Mouse (Mus musculus) C2C12 (cell line): Measurements from ENCODE around the gene Gm27027.

Experiments used
- CTCF ChIP-seq: IDR thresholded peaks from one replicate; pipeline ENCODE4 v1.5.1; 2011; ENCODE audit not compliant: control insufficient read depth, insufficient read depth, insufficient read length
- MAX ChIP-seq: IDR thresholded peaks from one replicate; pipeline ENCODE4 v1.6.1; 2011; ENCODE audit warnings: mild to moderate bottlenecking, control low read depth

DNA sequence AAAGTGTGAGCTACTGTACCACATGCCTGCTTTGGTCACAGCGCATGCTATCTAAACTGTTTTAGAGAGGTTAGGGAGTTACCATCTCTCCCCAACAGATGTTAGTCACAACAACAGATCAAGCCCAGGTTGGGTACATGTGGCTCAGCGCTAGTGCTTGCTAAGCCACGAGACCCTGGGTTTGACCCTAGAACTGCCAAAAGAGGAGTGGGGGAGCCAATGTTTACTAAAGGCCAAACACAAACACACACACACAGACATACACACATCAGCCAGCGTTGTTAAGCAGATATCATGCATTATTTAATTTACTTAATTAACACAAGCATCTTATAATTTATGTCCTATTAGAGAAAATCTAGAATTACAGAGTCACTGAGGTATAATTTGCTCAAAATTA, 5.8 kb upstream of the Gm27027 start:
- TF ChIP-seq CTCF = no peak
- TF ChIP-seq MAX = no peak
